Mouse (Mus musculus): Measurements from ENCODE around the gene Srp68.

DNA sequence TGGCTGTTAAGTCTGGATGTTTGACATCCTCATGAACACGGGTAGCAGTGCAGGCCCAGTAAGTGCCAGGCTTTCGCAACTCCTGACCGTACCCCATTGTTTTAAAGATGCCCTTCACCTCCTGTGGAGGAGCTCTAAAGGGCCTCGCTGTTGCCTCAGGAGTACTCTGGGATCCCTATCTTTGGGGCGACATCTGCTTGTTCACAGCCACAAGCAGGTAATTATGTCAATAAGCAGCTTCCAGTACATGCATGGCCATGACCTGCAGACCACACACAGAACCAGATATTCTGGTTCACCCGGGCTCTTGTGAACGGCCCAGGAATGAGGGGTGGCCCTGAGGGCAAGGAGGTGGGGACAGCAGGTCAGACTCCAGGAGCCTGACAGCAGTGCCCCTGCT lies 13.8 kb downstream of the Srp68 start:
- TF ChIP-seq GATA1 (IDR thresholded peaks at IDR 0.05; ENCODE audit: low read length) (no peak), TAL1 (IDR thresholded peaks at IDR 0.05; ENCODE audit: low read length) (no peak)

Data from erythroblast, embryonic 14.5 days (primary cell).